10 mouse cellular contexts compared by ENCODE assay signal in genomic region chr2:170322013-170322414, GRCm38 (mm10).
DNase-seq lines count a peak whose midpoint lies in the region; ATAC-seq lines count a peak whose summit lies in the region.
"Had no signal": no experiment of that assay in that cellular context is flagged by ENCODE, and none has a peak within 500 bp of the region (broad histone marks: within the 10 kb centered on the region; RNA-seq: fewer than 3 reads in every experiment).

No protein-coding gene starts in this region.

- peak; percentile 16 for DNase-seq in embryo, embryonic 10 days (ENCODE audit: low spot score)
- DNase-seq in embryo, embryonic 11 days, result no peak
- DNase-seq in adrenal gland, postnatal 14 days, result peak; percentile 54
- DNase-seq in lung, postnatal 4 days, result peak; percentile 40 to 47
- no peak for DNase-seq in right cerebral cortex, adult 2 months (ENCODE audit: low spot score in 2 of 2)
- no peak for DNase-seq in urinary bladder, postnatal 25 days (ENCODE audit: low spot score)
- DNase-seq in thymus, postnatal 36 days, result no peak
- DNase-seq: cerebellum, postnatal 25 days had no signal

- H3K27ac ChIP-seq in heart, embryonic 14.5 days (replicated peaks in 1 of 2; ENCODE audit: control insufficient read depth in 1 of 2, insufficient read depth in 1 of 2, low read depth in 2 of 2, low read length in 2 of 2), result peak overlapping the region; percentile 33 to 34
- H3K27ac ChIP-seq: midbrain, embryonic 13.5 days had no signal

- no peak overlapping the region for H3K4me2 ChIP-seq in heart, embryonic 14.5 days (ENCODE audit: low read length)
- H3K4me2 ChIP-seq: midbrain, embryonic 13.5 days had no signal

- H3K27me3 ChIP-seq in heart, embryonic 14.5 days (ENCODE audit: control insufficient read depth, insufficient read depth, low read length), result no peaks in the 10 kb centered on the region
- H3K27me3 ChIP-seq: midbrain, embryonic 13.5 days had no signal

- H3K36me3 ChIP-seq in heart, embryonic 14.5 days (ENCODE audit: control insufficient read depth, insufficient read depth, low read length), result no peaks in the 10 kb centered on the region
- H3K36me3 ChIP-seq: midbrain, embryonic 13.5 days had no signal

- no peak for ATAC-seq in heart, embryonic 14.5 days (ENCODE audit: insufficient number of reproducible peaks, insufficient read depth, low FRiP score, low read depth)
- ATAC-seq: midbrain, embryonic 13.5 days had no signal

- H3K9me3 ChIP-seq in heart, embryonic 14.5 days (ENCODE audit: control insufficient read depth, low read length), result no peaks in the 10 kb centered on the region
- H3K9me3 ChIP-seq: midbrain, embryonic 13.5 days had no signal

- no peak overlapping the region for H3K4me3 ChIP-seq in heart, embryonic 14.5 days (ENCODE audit: control insufficient read depth in 1 of 2, insufficient read depth in 1 of 2, low read depth in 1 of 2, low read length in 2 of 2)
- H3K4me3 ChIP-seq: midbrain, embryonic 13.5 days had no signal

- H3K4me1 ChIP-seq in heart, embryonic 14.5 days (ENCODE audit: control insufficient read depth in 2 of 2, insufficient read depth in 2 of 2, low read length in 2 of 2), result peaks cover 15 to 17% of the 10 kb centered on the region in 2 experiments

- H3K9ac ChIP-seq in heart, embryonic 14.5 days (ENCODE audit: low read length), result no peak overlapping the region
- H3K9ac ChIP-seq: midbrain, embryonic 13.5 days had no signal

- WGBS in heart, embryonic 14.5 days, result 16% methylated on average over 3 of the region's 3 CpGs

Comparison
In these comparisons a context has a peak if more than half of its experiments do, and no peak if none do; other contexts are left out.
1. DNase-seq: peak in embryo, embryonic 10 days (single experiment), adrenal gland, postnatal 14 days (single experiment) and lung, postnatal 4 days (2 of 2); none in embryo, embryonic 11 days (single experiment), right cerebral cortex, adult 2 months (0 of 2), urinary bladder, postnatal 25 days (single experiment) and thymus, postnatal 36 days (0 of 2).